Mouse (Mus musculus) hindbrain, postnatal 0 days (tissue): ENCODE data around the gene Upf2. TPM values are rescaled to one million over a fixed set of nuclear protein-coding genes. Genes with fewer than 3 reads are reported as not detected.

Experiments used
- ATAC-seq: fragments of 200-750 bp; cut with Nextera tagmentation; 2 replicates; pipeline ENCODE4 v1.8.0; 2017; ENCODE audit warnings: mild to moderate bottlenecking, moderate TSS enrichment, moderate library complexity
- DNase-seq: peaks from one replicate; pipeline ENCODE4 v3.0.0-alpha.2; 2015; ENCODE audit warnings: low spot score
- H3K27ac ChIP-seq: fragments of 300-500 bp; sonication (generic); 2 replicates; pipeline ENCODE4 v1.5.1; 2014; ENCODE audit warnings: mild to moderate bottlenecking
- H3K27me3 ChIP-seq: fragments of 300-500 bp; sonication (generic); 2 replicates; pipeline ENCODE4 v1.6.1; 2014; ENCODE audit warnings: low read length, mixed read lengths; ENCODE audit not compliant: insufficient read depth
- H3K36me3 ChIP-seq: fragments of 300-500 bp; sonication (generic); 2 replicates; pipeline ENCODE4 v1.6.1; 2014; ENCODE audit warnings: low read length, mixed read lengths; ENCODE audit not compliant: insufficient read depth
- H3K4me1 ChIP-seq: fragments of 300-500 bp; sonication (generic); 2 replicates; pipeline ENCODE4 v1.6.1; 2014; ENCODE audit warnings: antibody characterized with exemption, low read length, mixed read lengths; ENCODE audit not compliant: insufficient read depth
- H3K4me2 ChIP-seq: fragments of 300-500 bp; sonication (generic); 2 replicates; pipeline ENCODE4 v1.6.1; 2014; ENCODE audit warnings: low read depth, mild to moderate bottlenecking, low read length, moderate library complexity, mixed read lengths
- H3K4me3 ChIP-seq: fragments of 300-500 bp; sonication (generic); 2 replicates; pipeline ENCODE4 v1.5.1; 2014; ENCODE audit warnings: low read length
- H3K9ac ChIP-seq: fragments of 300-500 bp; sonication (generic); replicated peaks from 2 replicates; pipeline ENCODE4 v1.6.1; 2014; ENCODE audit warnings: mild to moderate bottlenecking, low read length, moderate library complexity, mixed read lengths
- H3K9me3 ChIP-seq: fragments of 300-500 bp; sonication (generic); 2 replicates; pipeline ENCODE4 v1.6.1; 2016; ENCODE audit warnings: low read length, mixed read lengths
- CTCF ChIP-seq: IDR thresholded peaks from 2 replicates; pipeline ENCODE4 v1.5.1; 2016; ENCODE audit warnings: antibody characterized with exemption, control low read depth, low read depth
- WGBS: fragments of 180-500 bp; shearing (Covaris S2); extraction: QIAGEN DNeasy Blood & Tissue Kit; methylation state at CpG from one replicate; pipeline ENCODE4 v1.1.7; 2014; 5-methylcytosine and 5-hydroxymethylcytosine counted together
- polyA plus RNA-seq: library from polyadenylated mRNA; unstranded; fragments of >200 nt; fragmentation: Nextera tagmentation; extraction: Ambion mirVana; gene quantifications from 2 replicates; pipeline ENCODE4 v1.2.1, GENCODE M21; 2015
- total RNA-seq: library from RNA; depleted of rRNA; stranded (reverse); fragments of >200 nt; gene quantifications from 2 replicates; pipeline ENCODE4 v1.2.3, GENCODE M21; 2014

Upf2 gene
- total and polyA plus RNA-seq, 2 experiments from 2014 or later = 4.3 to 6.2 TPM

DNA sequence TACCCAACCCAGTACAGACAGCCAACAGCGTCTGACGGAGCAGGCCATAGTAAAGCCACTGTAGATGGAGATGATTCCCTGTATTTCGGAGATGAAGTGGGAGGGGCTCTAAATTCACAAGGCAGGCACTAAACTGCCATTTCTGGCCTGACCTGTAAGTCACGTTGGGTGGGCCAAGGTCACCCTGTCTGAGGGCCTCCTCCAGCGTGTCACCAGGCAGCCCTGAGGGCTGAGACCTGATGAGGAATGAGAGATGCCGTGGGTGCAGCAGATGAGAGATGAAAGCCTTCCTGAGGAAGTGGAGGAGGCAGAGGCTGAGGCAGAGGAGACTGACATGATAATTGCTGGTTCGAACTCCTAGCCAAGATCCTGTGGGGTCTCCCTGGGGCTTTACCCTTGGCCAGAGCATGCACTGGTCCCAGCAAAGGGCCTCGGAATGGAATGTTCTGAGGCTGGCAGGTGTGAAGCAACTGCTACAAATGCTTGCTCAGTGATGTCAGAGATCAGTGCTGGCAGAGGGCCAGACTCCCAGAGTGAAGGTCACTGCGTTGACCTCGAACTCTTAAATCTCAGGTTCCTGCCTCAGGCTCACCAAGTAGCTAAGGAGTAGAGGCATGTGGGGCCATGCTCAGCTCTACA lies 123.7 kb downstream of the Upf2 start:
- DNase-seq (no peak), ATAC-seq (no peak)
- Histone ChIP-seq H3K36me3 (no peaks in the 10 kb centered on the region), H3K4me2 (no peak overlapping the region), H3K4me3 (no peak overlapping the region), H3K9me3 (no peaks in the 10 kb centered on the region), H3K27me3 (no peaks in the 10 kb centered on the region), H3K27ac (no peak overlapping the region), H3K4me1 (no peaks in the 10 kb centered on the region), H3K9ac (no peak overlapping the region)
- 79% methylated on average over 10 of the region's 10 CpGs for WGBS
- no peak for TF ChIP-seq CTCF

GRCm38 (mm10) chr2:6075530-6075896 lies 124.2 kb downstream of the Upf2 start:
- DNase-seq (no peak), ATAC-seq (no peak)
- TF ChIP-seq CTCF = no peak
- no peak overlapping the region for H3K9ac ChIP-seq
- H3K4me2 ChIP-seq = no peak overlapping the region
- no peaks in the 10 kb centered on the region for H3K4me1 ChIP-seq
- no peak overlapping the region for H3K4me3 ChIP-seq
- no peak overlapping the region for H3K27ac ChIP-seq
- no peaks in the 10 kb centered on the region for H3K36me3 ChIP-seq
- 31% methylated on average over 1 of the region's 1 CpGs for WGBS
- no peaks in the 10 kb centered on the region for H3K27me3 ChIP-seq
- no peaks in the 10 kb centered on the region for H3K9me3 ChIP-seq

DNA sequence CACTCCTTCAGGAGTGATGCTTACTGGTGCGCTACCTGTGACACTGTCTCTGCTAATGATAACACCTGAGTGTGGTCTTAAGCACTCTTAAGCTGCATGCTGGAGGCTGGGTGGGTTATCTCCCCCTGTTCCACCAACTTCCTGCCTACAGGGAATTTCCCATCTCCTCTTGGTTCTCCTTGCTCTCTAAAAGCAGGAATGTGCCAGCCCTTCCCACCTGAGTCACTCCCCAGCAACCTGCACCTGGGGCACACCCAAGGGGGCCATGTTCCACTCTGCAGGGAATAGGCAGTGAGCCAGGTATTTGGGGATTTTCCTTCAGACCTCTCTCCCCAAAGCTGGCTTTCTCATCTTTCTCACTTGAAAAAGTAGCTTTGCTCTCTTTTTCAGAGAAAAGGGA lies 128.8 kb downstream of the Upf2 start:
- H3K4me2 ChIP-seq = no peak overlapping the region
- H3K27ac ChIP-seq = no peak overlapping the region
- no peak overlapping the region for H3K4me3 ChIP-seq
- ATAC-seq (no peak), DNase-seq (no peak)
- WGBS = 89% methylated on average over 1 of the region's 1 CpGs
- no peaks in the 10 kb centered on the region for H3K27me3 ChIP-seq
- H3K4me1 ChIP-seq = no peaks in the 10 kb centered on the region
- H3K9ac ChIP-seq = no peak overlapping the region
- no peaks in the 10 kb centered on the region for H3K9me3 ChIP-seq
- no peak for TF ChIP-seq CTCF
- H3K36me3 ChIP-seq = no peaks in the 10 kb centered on the region

- no peak for TF ChIP-seq CTCF
- Histone ChIP-seq H3K9ac (no peak overlapping the region), H3K27me3 (no peaks in the 10 kb centered on the region), H3K27ac (no peak overlapping the region), H3K4me3 (no peak overlapping the region), H3K4me2 (no peak overlapping the region), H3K4me1 (no peaks in the 10 kb centered on the region), H3K36me3 (no peaks in the 10 kb centered on the region), H3K9me3 (no peaks in the 10 kb centered on the region)
- ATAC-seq (no peak), DNase-seq (no peak)
- 71% methylated on average over 8 of the region's 8 CpGs for WGBS
These were observed 129.8 kb downstream of the Upf2 start for GRCm38 (mm10) chr2:6081108-6081507.

DNA sequence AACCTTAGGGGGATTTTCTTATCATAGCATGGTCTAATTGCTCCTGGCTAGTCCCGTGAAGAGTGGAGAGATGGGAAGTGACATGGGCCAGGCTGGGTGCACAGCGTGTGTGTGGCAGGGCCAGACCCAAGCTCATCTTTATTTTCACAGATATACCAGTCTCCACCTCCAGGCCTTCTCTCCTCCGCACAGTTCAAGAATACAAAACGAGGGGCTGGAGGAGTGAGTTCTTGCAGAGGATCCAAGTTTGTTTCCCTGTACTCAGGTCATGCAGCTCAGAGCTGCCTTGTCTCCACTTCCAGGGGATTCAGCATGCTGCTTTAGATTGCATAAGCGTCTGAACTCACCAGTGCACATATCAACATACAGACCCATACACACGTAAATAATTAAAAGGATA lies 131.3 kb downstream of the Upf2 start:
- TF ChIP-seq CTCF = no peak
- DNase-seq (no peak), ATAC-seq (no peak)
- Histone ChIP-seq H3K4me2 (no peak overlapping the region), H3K4me1 (no peaks in the 10 kb centered on the region), H3K27me3 (no peaks in the 10 kb centered on the region), H3K36me3 (no peaks in the 10 kb centered on the region), H3K9me3 (no peaks in the 10 kb centered on the region), H3K27ac (no peak overlapping the region), H3K9ac (no peak overlapping the region), H3K4me3 (no peak overlapping the region)
- WGBS = 81% methylated on average over 6 of the region's 6 CpGs

DNA sequence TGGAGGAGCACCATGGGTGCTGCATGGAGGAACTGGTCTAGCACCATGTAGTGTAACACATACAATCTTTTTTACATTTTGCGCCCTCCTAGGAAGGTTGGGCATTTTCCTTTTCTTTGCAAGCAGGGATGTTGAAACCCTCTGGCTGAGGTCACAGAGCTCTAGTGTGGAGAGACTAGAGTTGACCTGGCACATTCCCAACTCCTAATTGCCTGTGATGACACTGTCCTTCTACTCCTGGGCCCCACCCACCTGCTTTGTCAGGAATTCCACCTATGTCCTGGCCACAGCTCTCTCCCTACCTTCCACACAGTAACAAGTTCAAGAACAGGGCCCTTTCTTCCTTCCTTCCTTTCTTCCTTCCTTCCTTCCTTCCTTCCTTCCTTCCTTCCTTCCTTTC lies 132.4 kb downstream of the Upf2 start:
- H3K36me3 ChIP-seq = no peaks in the 10 kb centered on the region
- DNase-seq = no peak
- WGBS = 100% methylated on average over 1 of the region's 1 CpGs

DNA sequence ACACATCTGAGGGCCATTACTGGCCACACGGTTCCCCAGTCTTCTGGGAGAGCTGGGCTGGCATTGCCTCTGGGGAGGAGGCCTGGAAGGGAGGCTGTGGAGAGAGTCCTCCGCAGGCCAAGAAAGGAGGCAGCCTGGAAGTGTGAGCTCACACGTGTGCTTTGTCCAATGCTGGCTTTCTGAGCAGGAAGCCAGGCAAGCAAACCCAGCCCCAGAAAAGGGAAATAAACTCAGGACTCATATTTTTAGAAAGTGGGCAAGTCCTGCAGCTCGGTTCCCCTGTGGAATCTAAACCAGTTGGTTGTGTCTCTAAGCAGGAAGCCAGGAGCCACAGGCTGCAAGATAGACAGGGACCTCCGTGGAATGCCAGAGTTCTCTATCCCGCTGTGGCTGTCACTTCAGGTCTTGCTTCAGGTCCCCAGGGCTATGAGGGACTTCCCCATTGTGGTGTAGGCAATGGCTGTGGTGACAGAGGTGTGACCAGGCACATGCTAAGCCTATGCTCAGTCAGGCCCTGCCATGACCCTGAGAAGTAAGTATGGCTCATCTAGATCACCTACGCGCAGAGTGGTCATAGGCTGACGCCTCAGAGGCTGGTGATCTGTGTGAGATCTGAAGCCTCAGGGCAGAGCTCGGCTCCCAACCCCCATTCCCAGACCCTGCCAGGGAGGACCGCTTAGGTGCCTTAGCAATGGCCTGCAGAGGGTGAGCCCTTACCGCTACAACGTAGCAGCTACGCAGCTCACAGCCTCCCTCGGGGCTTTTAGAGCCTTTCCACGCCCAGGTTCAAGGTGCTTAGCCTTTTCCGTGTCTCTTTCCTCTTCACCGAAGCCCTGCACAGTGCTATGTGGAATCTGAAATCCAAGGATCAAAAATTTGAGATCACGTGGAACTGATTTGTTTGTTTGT lies 134.6 kb downstream of the Upf2 start:
- H3K27ac ChIP-seq = no peak overlapping the region
- no peak overlapping the region for H3K4me3 ChIP-seq
- no peak for TF ChIP-seq CTCF
- no peaks in the 10 kb centered on the region for H3K27me3 ChIP-seq
- H3K9ac ChIP-seq = no peak overlapping the region
- no peak for DNase-seq
- no peak overlapping the region for H3K4me2 ChIP-seq
- no peak for ATAC-seq
- WGBS = 78% methylated on average over 19 of the region's 19 CpGs
- H3K9me3 ChIP-seq = no peaks in the 10 kb centered on the region
- no peaks in the 10 kb centered on the region for H3K36me3 ChIP-seq
- H3K4me1 ChIP-seq = no peaks in the 10 kb centered on the region

More for the DNA sequence above, 132.4 kb downstream of the Upf2 start:
- Histone ChIP-seq H3K27me3 (no peaks in the 10 kb centered on the region), H3K9ac (no peak overlapping the region), H3K4me1 (no peaks in the 10 kb centered on the region), H3K4me2 (no peak overlapping the region), H3K27ac (no peak overlapping the region), H3K4me3 (no peak overlapping the region), H3K9me3 (no peaks in the 10 kb centered on the region)
- no peak for TF ChIP-seq CTCF
- ATAC-seq = no peak
